Mouse (Mus musculus): Measurements from ENCODE around the gene Dhdh.

DNA sequence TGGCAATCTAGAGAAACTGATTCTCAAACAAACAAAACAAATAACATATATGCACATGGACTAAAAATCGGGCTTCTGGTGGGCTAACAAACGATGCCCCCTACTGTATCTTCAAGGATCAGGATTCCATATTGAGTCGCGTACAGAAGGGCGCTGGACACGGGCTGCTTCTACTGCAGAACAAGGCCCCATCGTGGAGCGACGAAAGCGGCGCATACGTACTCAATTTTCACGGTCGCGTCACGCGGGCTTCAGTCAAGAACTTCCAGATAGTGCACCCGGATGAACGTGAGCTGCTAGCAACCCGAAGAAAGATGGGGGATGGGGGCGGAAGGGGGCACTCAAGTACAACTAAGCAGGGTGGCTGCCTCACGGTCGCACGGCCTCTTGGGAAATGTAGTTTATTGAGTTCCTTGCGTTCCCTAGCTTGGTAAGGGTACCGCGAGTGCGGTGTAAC is 33.2 kb upstream of the Dhdh start:
- TF ChIP-seq MAX (IDR thresholded peaks at IDR 0.05; ENCODE audit: low read depth), result no peak
- peak; percentile 46 for TF ChIP-seq POLR2A (IDR thresholded peaks at IDR 0.05; ENCODE audit: insufficient read length, low read depth)
- TF ChIP-seq MYOD1 (IDR thresholded peaks at IDR 0.05; ENCODE audit: control insufficient read depth in 1 of 3, insufficient read length in 2 of 3, low read depth in 2 of 3), result no peak
- TF ChIP-seq E2F4 (IDR thresholded peaks at IDR 0.05; ENCODE audit: insufficient read depth), result no peak
- peak; percentile 94 for TF ChIP-seq POLR2AphosphoS2 (IDR thresholded peaks at IDR 0.05; ENCODE audit: insufficient read length, low read depth)
- no peak for TF ChIP-seq TCF3 (IDR thresholded peaks at IDR 0.05; ENCODE audit: insufficient read length, low read depth)
- TF ChIP-seq SRF (IDR thresholded peaks at IDR 0.05; ENCODE audit: control insufficient read depth, insufficient read length, low read depth), result no peak
- TF ChIP-seq TCF12 (IDR thresholded peaks at IDR 0.05; ENCODE audit: insufficient read depth, poor library complexity, severe bottlenecking), result no peak
- no peak for TF ChIP-seq MYOG (IDR thresholded peaks at IDR 0.05; ENCODE audit: control insufficient read depth in 1 of 3, insufficient read depth in 1 of 3, insufficient read length in 2 of 3, low read depth in 2 of 3)
- TF ChIP-seq CEBPB (IDR thresholded peaks at IDR 0.05; ENCODE audit: insufficient read depth, poor library complexity, severe bottlenecking), result no peak

Measured in myocyte (in vitro differentiated cells).